Mouse (Mus musculus) CH12.LX (cell line): ENCODE measurements around the gene 1700008O03Rik. TPM values are rescaled to one million over a fixed set of nuclear protein-coding genes. Genes with fewer than 3 reads are reported as not detected.
A peak's percentile ranks its signal among the peaks of the same experiment; 100 is the strongest.

Source experiments
- DNase-seq: peaks from one replicate; pipeline ENCODE4 v3.0.0-alpha.2; 2013; ENCODE audit errors: extremely low read depth
- H3K27ac ChIP-seq: 2 replicates; pipeline ENCODE4 v1.5.1; 2012; ENCODE audit warnings: low read depth, mild to moderate bottlenecking, control low read depth, moderate library complexity; ENCODE audit not compliant: insufficient read depth
- H3K27me3 ChIP-seq: replicated peaks from 2 replicates; pipeline ENCODE3; 2012; ENCODE audit warnings: inconsistent platforms
- H3K36me3 ChIP-seq, 2 experiments: replicated peaks in 1 of 2; 2 replicates each; pipeline versions ENCODE3 to v1.6.1; 2012; ENCODE audit warnings: inconsistent platforms in 1 of 2, low read length in 1 of 2, mild to moderate bottlenecking in 1 of 2, mixed read lengths in 1 of 2, moderate library complexity in 1 of 2; ENCODE audit not compliant: control insufficient read depth in 1 of 2, insufficient read depth in 1 of 2
- H3K4me1 ChIP-seq, 2 experiments: 2 replicates each; pipeline ENCODE4 v1.6.1; 2012; ENCODE audit warnings: inconsistent platforms in 1 of 2, moderate library complexity in 1 of 2; ENCODE audit not compliant: insufficient read depth in 2 of 2, control insufficient read depth in 1 of 2
- H3K4me2 ChIP-seq: 2 replicates; pipeline ENCODE4 v1.6.1; 2012; ENCODE audit warnings: low read depth, mild to moderate bottlenecking, control low read depth; ENCODE audit not compliant: poor library complexity, insufficient read depth, severe bottlenecking
- H3K4me3 ChIP-seq, 3 experiments: fragments of 150-350 bp in 1 of 3; sonication (generic) in 1 of 3; replicated peaks in 1 of 3; 2 replicates each; pipeline versions ENCODE3 to v1.5.1; 2011 to 2012; ENCODE audit warnings: low read depth in 2 of 3, low read length in 2 of 3, mild to moderate bottlenecking in 2 of 3, moderate library complexity in 2 of 3, control low read depth in 1 of 3, improper control_type of control experiment in 1 of 3, inconsistent platforms in 1 of 3, mixed read lengths in 1 of 3; ENCODE audit not compliant: poor library complexity in 1 of 3
- H3K79me2 ChIP-seq: replicated peaks from 2 replicates; pipeline ENCODE4 v1.6.1; 2012; ENCODE audit warnings: mild to moderate bottlenecking, moderate library complexity; ENCODE audit not compliant: control insufficient read depth, poor library complexity, insufficient read depth, severe bottlenecking; ENCODE audit errors: extremely low read depth
- H3K9ac ChIP-seq: 2 replicates; pipeline ENCODE4 v1.6.1; 2012; ENCODE audit warnings: low read depth, mild to moderate bottlenecking, control low read depth, moderate library complexity; ENCODE audit not compliant: insufficient read depth
- H3K9me3 ChIP-seq: replicated peaks from 2 replicates; pipeline ENCODE3; 2012; ENCODE audit warnings: low read length, inconsistent platforms, mixed read lengths
- BHLHE40 ChIP-seq: IDR thresholded peaks from 2 replicates; pipeline ENCODE4 v1.6.1; 2011; ENCODE audit warnings: mild to moderate bottlenecking, low read depth, low read length, improper control_type of control experiment
- CTCF ChIP-seq, 2 experiments: IDR thresholded peaks in 1 of 2; conservative IDR thresholded peaks in 1 of 2; 2 replicates each; pipeline ENCODE4 v1.5.1; 2011 to 2012; ENCODE audit warnings: low read depth in 2 of 2, low read length in 2 of 2, improper control_type of control experiment in 1 of 2, inconsistent platforms in 1 of 2, mild to moderate bottlenecking in 1 of 2, moderate library complexity in 1 of 2
- E2F4 ChIP-seq: IDR thresholded peaks from 2 replicates; pipeline ENCODE4 v1.6.1; 2011; ENCODE audit warnings: low read depth, low read length, improper control_type of control experiment; ENCODE audit not compliant: insufficient replicate concordance
- JUN ChIP-seq: IDR thresholded peaks from 2 replicates; pipeline ENCODE4 v1.6.1; 2011; ENCODE audit warnings: low read depth, mild to moderate bottlenecking, low read length, improper control_type of control experiment, moderate library complexity; ENCODE audit not compliant: insufficient read depth
- MAX ChIP-seq: IDR thresholded peaks from 2 replicates; pipeline ENCODE4 v1.6.1; 2011; ENCODE audit warnings: low read length, improper control_type of control experiment
- MAZ ChIP-seq: IDR thresholded peaks from 2 replicates; pipeline ENCODE4 v1.6.1; 2012; ENCODE audit warnings: low read depth, mild to moderate bottlenecking, inconsistent platforms, low read length, improper control_type of control experiment, moderate library complexity
- MXI1 ChIP-seq: IDR thresholded peaks from 2 replicates; pipeline ENCODE4 v1.6.1; 2011; ENCODE audit warnings: mild to moderate bottlenecking, low read depth, low read length, improper control_type of control experiment
- NRF1 ChIP-seq: IDR thresholded peaks from 2 replicates; pipeline ENCODE4 v1.6.1; 2014; ENCODE audit warnings: low read depth, mild to moderate bottlenecking, inconsistent platforms, low read length, improper control_type of control experiment, moderate library complexity
- SIN3A ChIP-seq: IDR thresholded peaks from 2 replicates; pipeline ENCODE4 v1.6.1; 2012; ENCODE audit warnings: low read length, improper control_type of control experiment, inconsistent platforms
- UBTF ChIP-seq: IDR thresholded peaks from 2 replicates; pipeline ENCODE4 v1.6.1; 2012; ENCODE audit warnings: low read depth, mild to moderate bottlenecking, inconsistent platforms, low read length, improper control_type of control experiment, moderate library complexity
- ZC3H11A ChIP-seq: IDR thresholded peaks from 2 replicates; pipeline ENCODE4 v1.6.1; 2012; ENCODE audit warnings: low read depth, mild to moderate bottlenecking, inconsistent platforms, low read length, improper control_type of control experiment
- dilution Hi-C: fragments of 300-500 bp; cut with MboI; formaldehyde crosslinking; loops from 2 replicates; pipeline ENCODE4 v1.14.3; 2020; ENCODE audit warnings: low sequenced_read_pairs; ENCODE audit not compliant: extremely low pct_unique_long_range_greater_than_20kb, extremely low pct_ligation_motif_present
- in situ Hi-C: fragments of 300-500 bp; cut with MboI; formaldehyde crosslinking; loops from 3 replicates; pipeline ENCODE4 v1.14.3; 2019; ENCODE audit warnings: low sequenced_read_pairs, low pct_ligation_motif_present, low pct_unique_long_range_greater_than_20kb, mixed read lengths
- polyA plus RNA-seq: library from polyadenylated mRNA; unstranded; fragments of >175 nt; gene quantifications from 2 replicates; pipeline ENCODE4 v1.2.1, GENCODE M21; 2012; ENCODE audit warnings: low read depth; ENCODE audit not compliant: insufficient read length
- total RNA-seq, 2 experiments: library from RNA; depleted of rRNA; stranded (reverse); fragments of 300-350 nt in 1 of 2; fragments of >200 nt in 1 of 2; gene quantifications; 2 replicates each; pipeline ENCODE4 v1.2.3; 2012 to 2014

The 1700008O03Rik gene
- total and polyA plus RNA-seq, 3 experiments = 0.74 to 0.81 TPM; not detected in 1

GRCm38 (mm10) chr7:44413307-44413706 is 27.7 kb upstream of the 1700008O03Rik start:
- dilution Hi-C loops = no loop called here
- H3K79me2 ChIP-seq = no peaks in the 10 kb centered on the region
- H3K4me3 ChIP-seq = no peak overlapping the region
- H3K9me3 ChIP-seq = peaks cover 6% of the 10 kb centered on the region
- H3K27me3 ChIP-seq = peaks cover 82% of the 10 kb centered on the region
- H3K27ac ChIP-seq = no peak overlapping the region
- H3K36me3 ChIP-seq = no peaks in the 10 kb centered on the region
- no peaks in the 10 kb centered on the region for H3K4me1 ChIP-seq
- TF ChIP-seq BHLHE40 = no peak
- no peak for TF ChIP-seq MAX
- TF ChIP-seq UBTF = no peak
- no peak for TF ChIP-seq MAZ
- no peak for TF ChIP-seq NRF1
- TF ChIP-seq JUN = no peak
- TF ChIP-seq SIN3A = no peak
- TF ChIP-seq, all 38 proteins: peak for 0
- DNase-seq = no peak
- Histone ChIP-seq H3K4me2 (no peak overlapping the region), H3K9ac (no peak overlapping the region)
- in situ Hi-C loops = no loop called here

GRCm38 (mm10) chr7:44411144-44411543 is 25.5 kb upstream of the 1700008O03Rik start:
- dilution Hi-C loops = no loop called here
- H3K4me3 ChIP-seq = no peak overlapping the region

GRCm38 (mm10) chr7:44406015-44406355 is 20.4 kb upstream of the 1700008O03Rik start:
- Histone ChIP-seq H3K9me3 (peaks cover 2% of the 10 kb centered on the region), H3K27ac (no peak overlapping the region), H3K36me3 (no peaks in the 10 kb centered on the region), H3K4me3 (no peak overlapping the region), H3K4me2 (no peak overlapping the region), H3K27me3 (peaks cover 71% of the 10 kb centered on the region), H3K79me2 (no peaks in the 10 kb centered on the region), H3K9ac (no peak overlapping the region), H3K4me1 (peaks cover 3 to 8% of the 10 kb centered on the region in 2 experiments; a peak in 2 of 4 replicates)
- TF ChIP-seq NRF1 = peak; percentile 93
- peak; percentile 69; the same call in 1 of the 2 replicates for TF ChIP-seq MAZ
- TF ChIP-seq MAX = peak; percentile 88
- no peak for TF ChIP-seq ZC3H11A
- TF ChIP-seq E2F4 = peak; percentile 87; the same call in 1 of the 2 replicates
- TF ChIP-seq MXI1 = no peak
- dilution Hi-C loops = no loop called here
- no peak for DNase-seq
- in situ Hi-C loops = no loop called here

More at GRCm38 (mm10) chr7:44411144-44411543, 25.5 kb upstream of the 1700008O03Rik start:
- H3K9me3 ChIP-seq = peaks cover 6% of the 10 kb centered on the region
- H3K79me2 ChIP-seq = no peaks in the 10 kb centered on the region
- peaks cover 82% of the 10 kb centered on the region for H3K27me3 ChIP-seq
- DNase-seq = no peak
- in situ Hi-C loops = no loop called here
- TF ChIP-seq MAX (no peak), CTCF (conservative IDR thresholded peaks at IDR 0.05 in 1 of 2, IDR thresholded peaks at IDR 0.05 in 1 of 2; ENCODE audit: low read depth in 2 of 2, low read length in 2 of 2) (peak in 1 of 2 experiments; percentile 7; a peak in 1 of 4 replicates)
- TF ChIP-seq, all 38 proteins: peak for 1
- H3K27ac ChIP-seq = no peak overlapping the region
- no peak overlapping the region for H3K4me2 ChIP-seq
- peaks cover 0 to 2% of the 10 kb centered on the region in 2 experiments; a peak in 2 of 4 replicates for H3K4me1 ChIP-seq
- H3K36me3 ChIP-seq = no peaks in the 10 kb centered on the region
- no peak overlapping the region for H3K9ac ChIP-seq
